Mouse (Mus musculus): ENCODE measurements at regions not wholly inside any gene's neighbourhood (a gene's known extent, or its start where the extent isn't known, plus 50 kb on each side); places are given as distances from the start of the nearest gene placed in this dataset.
"Not testable (repeated sequence)": the region's sequence is repeated elsewhere in the genome, so short reads cannot be mapped to it uniquely, and the experiment has no call there.

DNA sequence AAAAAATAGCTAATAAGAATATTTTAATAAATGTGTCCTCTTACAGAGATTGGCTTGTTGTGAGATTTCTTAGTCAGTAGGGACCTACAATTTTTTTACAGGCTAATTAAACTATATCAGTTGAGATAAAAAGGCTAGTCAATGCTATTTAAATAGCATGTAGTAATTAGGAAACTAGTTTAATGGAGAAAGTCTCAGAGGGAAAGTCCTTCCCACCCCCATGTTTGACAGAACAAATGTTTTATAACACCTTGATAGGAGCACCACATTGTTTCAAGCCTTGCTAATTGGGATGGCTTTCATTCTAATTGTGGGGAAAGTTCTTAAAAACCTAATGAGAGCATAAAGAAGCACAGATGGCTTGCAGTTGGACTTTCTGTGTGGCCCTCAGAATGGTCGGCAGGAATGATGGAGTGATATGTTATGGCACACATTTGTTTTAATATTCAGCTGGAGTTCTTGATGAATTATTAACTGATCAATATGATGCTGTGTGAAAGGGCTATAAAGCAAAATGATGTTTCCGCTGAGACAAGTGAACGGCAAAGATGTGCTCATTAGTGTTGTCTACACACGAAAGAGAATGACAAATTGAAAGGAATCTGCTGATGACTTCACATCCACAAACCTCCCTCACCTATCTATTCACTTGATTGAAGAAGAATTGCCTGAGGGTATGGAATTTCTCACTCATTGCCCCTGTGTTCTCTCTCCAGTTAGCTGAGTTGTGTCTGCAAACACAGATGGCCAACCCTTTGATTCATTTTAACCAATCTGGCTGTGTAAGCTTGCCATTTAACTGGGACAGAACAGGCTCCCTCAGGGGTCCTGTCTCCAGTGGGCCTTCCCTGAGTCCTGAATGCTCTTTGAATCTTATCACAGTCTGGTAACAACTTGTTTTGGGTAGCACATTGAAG is 111.5 kb upstream of the Arhgap20 start:
- no peaks in the 10 kb centered on the region for H3K36me3 ChIP-seq (ENCODE audit: insufficient read depth, low read length)
- H3K27me3 ChIP-seq (ENCODE audit: insufficient read depth, low read length), result no peaks in the 10 kb centered on the region
- ATAC-seq (ENCODE audit: low FRiP score, low TSS enrichment), result no peak
- no peak overlapping the region for H3K4me3 ChIP-seq (ENCODE audit: low read length)
- no peaks in the 10 kb centered on the region for H3K9me3 ChIP-seq (ENCODE audit: low read length)
- no peak overlapping the region for H3K27ac ChIP-seq (ENCODE audit: low read length)
- H3K4me1 ChIP-seq (ENCODE audit: insufficient read depth, low read length), result no peaks in the 10 kb centered on the region
- 73% methylated on average over 4 of the region's 4 CpGs for WGBS
- no peak overlapping the region for H3K9ac ChIP-seq (replicated peaks; ENCODE audit: low read length)
- H3K4me2 ChIP-seq (replicated peaks; ENCODE audit: low read depth, low read length), result no peak overlapping the region

DNA sequence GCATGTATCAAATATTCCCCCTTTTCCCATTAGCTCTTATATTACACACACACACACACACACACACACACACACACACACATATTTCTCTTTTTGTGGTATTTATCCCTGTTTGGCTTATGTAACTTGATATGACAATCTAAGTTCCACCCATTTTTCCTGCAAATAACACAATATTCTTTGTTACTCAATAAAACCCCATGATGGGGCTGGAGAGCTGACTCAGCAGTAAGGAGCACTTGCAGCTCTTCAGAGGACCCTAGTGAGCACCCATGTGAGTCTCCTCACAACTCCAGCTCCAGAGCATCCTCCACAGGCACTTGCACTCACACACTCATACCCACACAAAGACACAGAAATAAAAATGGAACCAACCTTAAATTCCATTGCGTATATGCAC is 110.5 kb upstream of the Arhgap20 start:
- Histone ChIP-seq H3K27ac (ENCODE audit: low read length) (no peak overlapping the region), H3K9me3 (ENCODE audit: low read length) (no peaks in the 10 kb centered on the region), H3K4me3 (ENCODE audit: low read length) (no peak overlapping the region), H3K9ac (replicated peaks; ENCODE audit: low read length) (no peak overlapping the region), H3K4me1 (ENCODE audit: insufficient read depth, low read length) (no peaks in the 10 kb centered on the region), H3K36me3 (ENCODE audit: insufficient read depth, low read length) (no peaks in the 10 kb centered on the region), H3K27me3 (ENCODE audit: insufficient read depth, low read length) (no peaks in the 10 kb centered on the region), H3K4me2 (replicated peaks; ENCODE audit: low read depth, low read length) (no peak overlapping the region)
- WGBS, result 97% methylated on average over 1 of the region's 1 CpGs
- ATAC-seq (ENCODE audit: low FRiP score, low TSS enrichment), result no peak

DNA sequence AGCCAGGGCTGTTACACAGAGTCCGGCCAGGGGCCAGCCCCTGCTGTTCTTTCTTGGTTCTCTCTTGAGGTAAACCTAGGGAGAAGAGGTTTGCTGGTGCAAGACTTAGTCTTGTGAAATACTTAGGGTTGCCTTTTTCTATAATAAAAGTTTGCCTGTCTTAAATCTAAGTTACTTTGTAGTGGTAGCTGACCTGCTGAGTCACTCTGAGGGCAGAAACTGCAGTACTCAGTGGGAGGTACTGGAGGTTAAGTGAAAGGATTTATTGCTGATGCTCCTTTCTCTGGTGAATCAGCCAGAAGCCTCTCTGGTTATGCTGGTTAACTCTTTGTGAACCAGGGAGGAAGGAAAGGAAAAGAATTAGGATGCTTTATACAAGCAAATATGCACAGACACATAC is 107.3 kb upstream of the Arhgap20 start:
- H3K36me3 ChIP-seq (ENCODE audit: insufficient read depth, low read length), result no peaks in the 10 kb centered on the region

DNA sequence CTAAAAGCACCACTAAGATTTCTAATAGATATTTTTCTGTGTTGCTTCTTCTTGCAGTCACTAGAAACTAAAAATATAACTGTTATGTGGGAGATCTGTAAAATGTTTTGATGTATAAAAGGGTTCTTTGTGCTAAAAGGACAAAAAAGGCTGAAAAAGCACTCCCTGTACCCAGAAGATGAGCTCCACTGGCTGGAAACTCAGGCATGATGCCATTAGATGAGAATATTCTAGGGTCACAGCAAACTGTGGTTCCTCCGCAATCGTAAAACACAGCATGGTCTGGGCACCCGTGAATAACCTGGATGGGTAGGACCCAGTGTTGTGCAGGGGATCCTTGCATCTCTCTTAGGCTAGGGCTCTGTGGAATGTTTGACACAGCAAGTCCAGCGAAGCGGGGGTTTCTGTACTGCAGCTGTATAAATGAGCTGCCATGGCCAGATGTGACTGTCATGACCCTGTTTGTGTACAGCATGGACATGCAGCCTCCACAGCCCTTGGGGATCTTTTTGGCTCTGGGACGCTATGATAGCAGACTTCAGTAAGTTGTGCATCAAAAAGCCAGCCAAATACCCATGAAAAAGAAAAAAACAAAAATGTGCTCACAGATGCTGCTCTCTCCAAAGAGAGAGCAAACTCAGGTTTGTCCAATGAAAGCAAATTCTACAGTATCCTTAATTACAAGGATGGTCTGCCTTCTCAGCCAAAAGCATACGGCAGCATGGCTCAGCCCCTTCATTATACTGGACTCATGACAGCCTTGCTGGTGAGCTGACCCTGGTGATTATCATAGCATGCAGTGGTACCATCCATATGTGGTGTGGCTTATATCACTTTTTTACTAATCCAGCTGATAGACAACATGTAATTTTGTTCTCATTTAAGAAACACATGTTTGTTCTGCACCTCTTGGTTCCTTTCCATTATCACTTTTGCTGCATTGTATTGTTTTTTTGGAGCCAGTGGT is 103.9 kb upstream of the Arhgap20 start:
- H3K9ac ChIP-seq (replicated peaks; ENCODE audit: low read length), result no peak overlapping the region
- no peaks in the 10 kb centered on the region for H3K27me3 ChIP-seq (ENCODE audit: insufficient read depth, low read length)
- peaks cover 8% of the 10 kb centered on the region; the same call in 1 of the 2 replicates for H3K4me1 ChIP-seq (ENCODE audit: insufficient read depth, low read length)
- H3K9me3 ChIP-seq (ENCODE audit: low read length), result no peaks in the 10 kb centered on the region
- H3K4me2 ChIP-seq (replicated peaks; ENCODE audit: low read depth, low read length), result no peak overlapping the region
- 54% methylated on average over 7 of the region's 7 CpGs for WGBS
- H3K4me3 ChIP-seq (ENCODE audit: low read length), result no peak overlapping the region
- no peak overlapping the region for H3K27ac ChIP-seq (ENCODE audit: low read length)
- no peak for ATAC-seq (ENCODE audit: low FRiP score, low TSS enrichment)
- no peaks in the 10 kb centered on the region for H3K36me3 ChIP-seq (ENCODE audit: insufficient read depth, low read length)

More for the DNA sequence above, 107.3 kb upstream of the Arhgap20 start:
- H3K9me3 ChIP-seq (ENCODE audit: low read length), result no peaks in the 10 kb centered on the region
- H3K27ac ChIP-seq (ENCODE audit: low read length), result no peak overlapping the region
- H3K4me3 ChIP-seq (ENCODE audit: low read length), result no peak overlapping the region
- no peak overlapping the region for H3K4me2 ChIP-seq (replicated peaks; ENCODE audit: low read depth, low read length)
- ATAC-seq (ENCODE audit: low FRiP score, low TSS enrichment), result no peak
- 91% methylated on average over 1 of the region's 1 CpGs for WGBS
- no peaks in the 10 kb centered on the region for H3K27me3 ChIP-seq (ENCODE audit: insufficient read depth, low read length)
- peaks cover 3% of the 10 kb centered on the region; the same call in 1 of the 2 replicates for H3K4me1 ChIP-seq (ENCODE audit: insufficient read depth, low read length)
- no peak overlapping the region for H3K9ac ChIP-seq (replicated peaks; ENCODE audit: low read length)

DNA sequence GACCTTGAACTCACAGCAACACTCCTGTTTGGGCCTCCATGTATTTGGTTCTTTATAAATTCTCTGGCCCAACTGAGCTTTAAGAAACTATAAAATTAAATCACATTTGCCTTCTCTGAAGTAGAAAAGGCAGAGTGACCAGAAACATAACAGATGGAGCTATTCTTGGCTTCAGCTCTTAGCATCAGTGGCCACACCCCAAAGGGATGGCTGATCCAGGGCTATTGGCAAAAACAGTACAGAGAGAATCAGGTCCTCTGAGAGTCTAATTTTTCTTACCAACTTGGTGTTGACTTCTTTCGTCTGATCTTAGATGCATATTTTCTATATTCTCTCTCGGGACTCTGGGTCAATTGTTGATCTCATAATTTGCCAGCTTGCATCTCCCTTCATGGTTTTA is 103.2 kb upstream of the Arhgap20 start:
- ATAC-seq (ENCODE audit: low FRiP score, low TSS enrichment), result no peak
- H3K9ac ChIP-seq (replicated peaks; ENCODE audit: low read length), result no peak overlapping the region
- 84% methylated on average over 2 of the region's 2 CpGs for WGBS

DNA sequence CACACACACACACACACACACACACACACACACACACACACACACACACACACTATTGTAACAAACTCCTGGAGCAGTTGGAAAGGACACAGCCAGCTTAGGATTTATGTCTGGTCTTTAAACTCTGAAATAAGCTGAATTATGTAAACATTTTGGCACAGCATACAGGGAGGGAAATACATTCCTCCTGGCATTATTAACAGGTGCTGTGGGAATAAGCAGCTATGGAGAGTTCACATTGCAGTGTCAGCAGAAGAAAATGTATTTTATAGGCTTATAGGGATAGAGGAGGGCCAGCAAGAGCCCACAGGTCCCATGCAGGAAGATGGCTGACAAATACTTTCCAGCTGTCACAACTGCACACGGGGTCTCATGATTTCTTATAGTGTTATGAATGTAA is 100.8 kb upstream of the Arhgap20 start:
- ATAC-seq (ENCODE audit: low FRiP score, low TSS enrichment), result no peak

More for the DNA sequence above, 103.2 kb upstream of the Arhgap20 start:
- no peak overlapping the region for H3K4me3 ChIP-seq (ENCODE audit: low read length)
- H3K4me2 ChIP-seq (replicated peaks; ENCODE audit: low read depth, low read length), result no peak overlapping the region
- no peaks in the 10 kb centered on the region for H3K36me3 ChIP-seq (ENCODE audit: insufficient read depth, low read length)
- H3K9me3 ChIP-seq (ENCODE audit: low read length), result no peaks in the 10 kb centered on the region
- H3K27me3 ChIP-seq (ENCODE audit: insufficient read depth, low read length), result no peaks in the 10 kb centered on the region
- H3K27ac ChIP-seq (ENCODE audit: low read length), result no peak overlapping the region
- H3K4me1 ChIP-seq (ENCODE audit: insufficient read depth, low read length), result peaks cover 8% of the 10 kb centered on the region; the same call in 1 of the 2 replicates

DNA sequence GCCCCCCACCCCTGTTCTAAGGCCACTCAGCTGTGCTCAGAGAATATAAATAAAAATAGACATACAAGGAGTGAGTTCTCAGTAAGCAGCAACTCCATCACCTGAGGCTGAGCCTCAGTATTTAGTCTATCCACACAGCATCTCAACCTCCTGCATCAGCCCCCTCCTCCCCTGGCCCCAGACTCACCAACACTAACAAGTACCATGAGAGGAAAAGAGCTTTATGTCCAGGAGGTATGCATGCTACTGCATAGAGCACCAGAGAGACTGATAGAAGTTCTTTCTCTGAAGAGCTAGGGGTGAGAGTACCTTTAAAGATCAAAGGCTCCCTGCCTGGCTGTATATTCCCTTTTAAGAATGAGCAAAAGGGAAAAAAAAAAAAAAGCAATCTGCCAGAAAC is 100.3 kb upstream of the Arhgap20 start:
- H3K27me3 ChIP-seq (ENCODE audit: insufficient read depth, low read length), result no peaks in the 10 kb centered on the region
- no peak for ATAC-seq (ENCODE audit: low FRiP score, low TSS enrichment)
- H3K4me1 ChIP-seq (ENCODE audit: insufficient read depth, low read length), result peaks cover 8% of the 10 kb centered on the region; the same call in 1 of the 2 replicates
- H3K9me3 ChIP-seq (ENCODE audit: low read length), result no peaks in the 10 kb centered on the region
- H3K4me2 ChIP-seq (replicated peaks; ENCODE audit: low read depth, low read length), result no peak overlapping the region
- no peak overlapping the region for H3K9ac ChIP-seq (replicated peaks; ENCODE audit: low read length)
- H3K4me3 ChIP-seq (ENCODE audit: low read length), result no peak overlapping the region
- H3K36me3 ChIP-seq (ENCODE audit: insufficient read depth, low read length), result no peaks in the 10 kb centered on the region
- no peak overlapping the region for H3K27ac ChIP-seq (ENCODE audit: low read length)

More for the DNA sequence above, 100.8 kb upstream of the Arhgap20 start:
- 36% methylated on average over 1 of the region's 1 CpGs for WGBS
- peaks cover 8% of the 10 kb centered on the region; the same call in 1 of the 2 replicates for H3K4me1 ChIP-seq (ENCODE audit: insufficient read depth, low read length)
- no peaks in the 10 kb centered on the region for H3K9me3 ChIP-seq (ENCODE audit: low read length)
- no peak overlapping the region for H3K4me3 ChIP-seq (ENCODE audit: low read length)
- no peaks in the 10 kb centered on the region for H3K36me3 ChIP-seq (ENCODE audit: insufficient read depth, low read length)
- no peaks in the 10 kb centered on the region for H3K27me3 ChIP-seq (ENCODE audit: insufficient read depth, low read length)
- H3K4me2 ChIP-seq (replicated peaks; ENCODE audit: low read depth, low read length), result no peak overlapping the region
- H3K9ac ChIP-seq (replicated peaks; ENCODE audit: low read length), result no peak overlapping the region
- no peak overlapping the region for H3K27ac ChIP-seq (ENCODE audit: low read length)

DNA sequence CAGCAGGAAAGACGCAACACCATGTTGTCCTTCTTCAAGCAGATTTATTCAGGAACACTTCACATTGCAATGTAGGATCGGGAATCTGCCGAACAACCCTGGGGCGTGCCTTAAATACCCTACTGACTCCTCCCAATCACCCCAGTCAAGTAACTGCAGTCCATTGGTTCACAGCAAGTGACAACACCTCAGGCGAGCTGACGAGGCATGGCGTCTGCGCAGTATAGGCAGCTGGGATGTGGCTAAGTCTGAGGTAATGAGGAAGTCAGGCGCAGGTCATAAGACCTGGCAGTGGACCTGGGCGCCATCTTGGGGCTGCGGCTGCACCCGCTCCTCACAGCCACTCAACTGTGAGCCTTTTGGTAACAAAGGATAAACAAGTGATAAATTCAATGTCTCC is 96.2 kb upstream of the Arhgap20 start:
- not testable (repeated sequence) for H3K27me3 ChIP-seq (ENCODE audit: insufficient read depth, low read length); H3K27ac ChIP-seq (ENCODE audit: low read length); H3K4me2 ChIP-seq (replicated peaks; ENCODE audit: low read depth, low read length); H3K9me3 ChIP-seq (ENCODE audit: low read length); H3K9ac ChIP-seq (replicated peaks; ENCODE audit: low read length); ATAC-seq (ENCODE audit: low FRiP score, low TSS enrichment); H3K36me3 ChIP-seq (ENCODE audit: insufficient read depth, low read length); H3K4me3 ChIP-seq (ENCODE audit: low read length); H3K4me1 ChIP-seq (ENCODE audit: insufficient read depth, low read length)
- 96% methylated on average over 12 of the region's 12 CpGs for WGBS

DNA sequence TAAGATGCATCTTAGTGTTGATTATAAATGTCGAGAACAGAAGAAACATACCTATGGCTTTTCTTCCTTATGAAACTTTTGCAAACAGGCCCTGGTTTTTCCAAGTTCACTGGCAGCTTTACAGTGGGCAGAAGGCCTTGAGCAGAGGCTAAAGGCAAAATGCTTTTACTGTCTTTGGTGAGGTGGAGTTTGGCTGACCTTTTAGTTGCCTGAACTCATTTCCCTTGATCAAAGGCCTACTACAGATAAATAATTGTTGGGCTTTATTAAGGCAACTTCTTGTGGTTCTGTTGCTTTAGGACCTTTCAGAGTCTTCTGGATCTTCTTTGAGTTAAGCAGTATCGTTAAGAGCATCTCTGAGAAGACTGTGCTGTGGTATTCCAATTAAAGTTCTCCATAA is 94.6 kb upstream of the Arhgap20 start:
- WGBS, result 89% methylated on average over 2 of the region's 2 CpGs

More for the DNA sequence above, 94.6 kb upstream of the Arhgap20 start:
- Histone ChIP-seq H3K4me2 (replicated peaks; ENCODE audit: low read depth, low read length) (no peak overlapping the region), H3K9me3 (ENCODE audit: low read length) (no peaks in the 10 kb centered on the region), H3K27ac (ENCODE audit: low read length) (no peak overlapping the region), H3K36me3 (ENCODE audit: insufficient read depth, low read length) (no peaks in the 10 kb centered on the region), H3K4me1 (ENCODE audit: insufficient read depth, low read length) (no peaks in the 10 kb centered on the region), H3K9ac (replicated peaks; ENCODE audit: low read length) (no peak overlapping the region), H3K27me3 (ENCODE audit: insufficient read depth, low read length) (no peaks in the 10 kb centered on the region), H3K4me3 (ENCODE audit: low read length) (no peak overlapping the region)
- no peak for ATAC-seq (ENCODE audit: low FRiP score, low TSS enrichment)

All from kidney, embryonic 16.5 days (tissue).